Mouse (Mus musculus) limb, embryonic 13.5 days (tissue): ENCODE results near the gene Kif2c. TPM values are rescaled to one million over a fixed set of nuclear protein-coding genes. Genes with fewer than 3 reads are reported as not detected.
A peak's percentile ranks its signal among the peaks of the same experiment; 100 is the strongest.

Source experiments
- ATAC-seq: fragments of 200-750 bp; cut with Nextera tagmentation; 2 replicates; pipeline ENCODE4 v1.8.0; 2017; ENCODE audit warnings: low read depth, moderate number of reproducible peaks, moderate TSS enrichment; ENCODE audit not compliant: low FRiP score
- H3K27ac ChIP-seq: fragments of 300-500 bp; sonication (generic); 2 replicates; pipeline ENCODE4 v1.5.1; 2015; ENCODE audit warnings: inconsistent platforms, mild to moderate bottlenecking, moderate library complexity
- H3K27me3 ChIP-seq: fragments of 300-500 bp; sonication (generic); 2 replicates; pipeline ENCODE4 v1.6.1; 2015; ENCODE audit warnings: mild to moderate bottlenecking, inconsistent platforms
- H3K36me3 ChIP-seq: fragments of 300-500 bp; sonication (generic); 2 replicates; pipeline ENCODE4 v1.6.1; 2015; ENCODE audit warnings: inconsistent platforms, mild to moderate bottlenecking, moderate library complexity
- H3K4me1 ChIP-seq: fragments of 300-500 bp; sonication (generic); 2 replicates; pipeline ENCODE4 v1.6.1; 2015; ENCODE audit warnings: inconsistent platforms
- H3K4me2 ChIP-seq: fragments of 300-500 bp; sonication (generic); replicated peaks from 2 replicates; pipeline ENCODE4 v1.6.1; 2015; ENCODE audit warnings: inconsistent platforms, mild to moderate bottlenecking, moderate library complexity
- H3K4me3 ChIP-seq: fragments of 300-500 bp; sonication (generic); 2 replicates; pipeline ENCODE4 v1.5.1; 2015; ENCODE audit warnings: moderate library complexity, mild to moderate bottlenecking, inconsistent platforms
- H3K9ac ChIP-seq: fragments of 300-500 bp; sonication (generic); 2 replicates; pipeline ENCODE4 v1.6.1; 2015; ENCODE audit warnings: mild to moderate bottlenecking, inconsistent platforms
- H3K9me3 ChIP-seq: fragments of 300-500 bp; sonication (generic); 2 replicates; pipeline ENCODE4 v1.6.1; 2016; ENCODE audit warnings: inconsistent platforms
- WGBS: fragments of 180-500 bp; shearing (Covaris S2); methylation state at CpG from one replicate; pipeline ENCODE4 v1.1.7; 2015; 5-methylcytosine and 5-hydroxymethylcytosine counted together
- polyA plus RNA-seq: library from polyadenylated mRNA; unstranded; fragments of >200 nt; fragmentation: Nextera tagmentation; extraction: Ambion mirVana; gene quantifications from 2 replicates; pipeline ENCODE4 v1.2.1, GENCODE M21; 2015

Gene Kif2c
- polyA plus RNA-seq, 1 experiment from 2014 or later, result 72.6 TPM

- Histone ChIP-seq H3K27ac (no peak overlapping the region), H3K4me3 (no peak overlapping the region), H3K27me3 (no peaks in the 10 kb centered on the region), H3K4me2 (no peak overlapping the region), H3K36me3 (peaks cover 8% of the 10 kb centered on the region), H3K4me1 (peaks cover 28% of the 10 kb centered on the region), H3K9ac (no peak overlapping the region), H3K9me3 (no peaks in the 10 kb centered on the region)
- ATAC-seq, result no peak
- 85% methylated on average over 7 of the region's 9 CpGs for WGBS
Measured at GRCm38 (mm10) chr4:117123546-117124217, 58.8 kb downstream of the Kif2c start.

GRCm38 (mm10) chr4:117122209-117122608 lies 60.2 kb downstream of the Kif2c start:
- Histone ChIP-seq H3K36me3 (no peaks in the 10 kb centered on the region), H3K4me2 (no peak overlapping the region), H3K9ac (no peak overlapping the region), H3K27me3 (no peaks in the 10 kb centered on the region), H3K4me3 (no peak overlapping the region), H3K9me3 (no peaks in the 10 kb centered on the region), H3K4me1 (peaks cover 28% of the 10 kb centered on the region), H3K27ac (no peak overlapping the region)
- no peak for ATAC-seq
- WGBS, result 81% methylated on average over 4 of the region's 4 CpGs

- no peaks in the 10 kb centered on the region for H3K27me3 ChIP-seq
- peak overlapping the region; percentile 73 for H3K9ac ChIP-seq
- H3K36me3 ChIP-seq, result no peaks in the 10 kb centered on the region
- peaks cover 21% of the 10 kb centered on the region for H3K4me1 ChIP-seq
- peak; percentile 94 for ATAC-seq
- H3K27ac ChIP-seq, result peak overlapping the region; percentile 80
- no peaks in the 10 kb centered on the region for H3K9me3 ChIP-seq
- H3K4me2 ChIP-seq, result peak overlapping the region; percentile 100
- under 1% methylated on average over 69 of the region's 69 CpGs for WGBS
- H3K4me3 ChIP-seq, result peak overlapping the region; percentile 58
Measured at GRCm38 (mm10) chr4:117120445-117121414, 61.7 kb downstream of the Kif2c start.

GRCm38 (mm10) chr4:117120052-117120444 lies 62.4 kb downstream of the Kif2c start:
- peak overlapping the region; percentile 58 for H3K4me3 ChIP-seq
- peaks cover 14% of the 10 kb centered on the region for H3K4me1 ChIP-seq
- peak overlapping the region; percentile 73 for H3K9ac ChIP-seq
- peak overlapping the region; percentile 80 for H3K27ac ChIP-seq
- peak overlapping the region; percentile 100 for H3K4me2 ChIP-seq
- no peaks in the 10 kb centered on the region for H3K36me3 ChIP-seq
- H3K27me3 ChIP-seq, result no peaks in the 10 kb centered on the region
- peak; percentile 6; the same call in 1 of the 2 replicates for ATAC-seq
- no peaks in the 10 kb centered on the region for H3K9me3 ChIP-seq
- 6% methylated on average over 10 of the region's 10 CpGs for WGBS

- ATAC-seq, result no peak
- 76% methylated on average over 5 of the region's 5 CpGs for WGBS
- H3K27ac ChIP-seq, result no peak overlapping the region
- peaks cover 10% of the 10 kb centered on the region for H3K4me1 ChIP-seq
- no peaks in the 10 kb centered on the region for H3K27me3 ChIP-seq
- H3K9me3 ChIP-seq, result no peaks in the 10 kb centered on the region
- H3K4me3 ChIP-seq, result peak overlapping the region; percentile 58
- peak overlapping the region; percentile 100 for H3K4me2 ChIP-seq
- H3K36me3 ChIP-seq, result peaks cover 4% of the 10 kb centered on the region
- peak overlapping the region; percentile 73 for H3K9ac ChIP-seq
Measured at GRCm38 (mm10) chr4:117119636-117120035, 62.8 kb downstream of the Kif2c start.

- 89% methylated on average over 7 of the region's 7 CpGs for WGBS
- no peak overlapping the region for H3K27ac ChIP-seq
- H3K9ac ChIP-seq, result no peak overlapping the region
- H3K27me3 ChIP-seq, result no peaks in the 10 kb centered on the region
- no peak overlapping the region for H3K4me2 ChIP-seq
- H3K9me3 ChIP-seq, result no peaks in the 10 kb centered on the region
- H3K4me1 ChIP-seq, result peaks cover 7% of the 10 kb centered on the region
- no peak overlapping the region for H3K4me3 ChIP-seq
- ATAC-seq, result no peak
- H3K36me3 ChIP-seq, result peaks cover 20% of the 10 kb centered on the region
Measured at GRCm38 (mm10) chr4:117117931-117118330, 64.5 kb downstream of the Kif2c start.

GRCm38 (mm10) chr4:117115592-117115991 lies 66.8 kb downstream of the Kif2c start:
- H3K27ac ChIP-seq, result no peak overlapping the region
- 66% methylated on average over 5 of the region's 5 CpGs for WGBS
- H3K9ac ChIP-seq, result no peak overlapping the region
- H3K36me3 ChIP-seq, result peaks cover 36% of the 10 kb centered on the region
- no peaks in the 10 kb centered on the region for H3K9me3 ChIP-seq
- no peak overlapping the region for H3K4me3 ChIP-seq
- H3K4me1 ChIP-seq, result peaks cover 3% of the 10 kb centered on the region
- no peaks in the 10 kb centered on the region for H3K27me3 ChIP-seq
- no peak for ATAC-seq
- no peak overlapping the region for H3K4me2 ChIP-seq

- Histone ChIP-seq H3K9ac (no peak overlapping the region), H3K4me1 (no peaks in the 10 kb centered on the region), H3K36me3 (peaks cover 60% of the 10 kb centered on the region), H3K27ac (no peak overlapping the region), H3K9me3 (no peaks in the 10 kb centered on the region), H3K27me3 (no peaks in the 10 kb centered on the region), H3K4me2 (no peak overlapping the region), H3K4me3 (no peak overlapping the region)
- WGBS, result 83% methylated on average over 1 of the region's 1 CpGs
- no peak for ATAC-seq
Measured at GRCm38 (mm10) chr4:117113237-117113636, 69.2 kb downstream of the Kif2c start.

GRCm38 (mm10) chr4:117110985-117111384 lies 71.5 kb downstream of the Kif2c start:
- no peak overlapping the region for H3K4me3 ChIP-seq
- no peaks in the 10 kb centered on the region for H3K9me3 ChIP-seq
- no peaks in the 10 kb centered on the region for H3K4me1 ChIP-seq
- H3K27me3 ChIP-seq, result no peaks in the 10 kb centered on the region
- H3K4me2 ChIP-seq, result no peak overlapping the region
- H3K36me3 ChIP-seq, result peaks cover 65% of the 10 kb centered on the region
- 96% methylated on average over 11 of the region's 11 CpGs for WGBS
- H3K27ac ChIP-seq, result no peak overlapping the region
- H3K9ac ChIP-seq, result no peak overlapping the region
- no peak for ATAC-seq

- peaks cover 72% of the 10 kb centered on the region for H3K36me3 ChIP-seq
- peaks cover 2% of the 10 kb centered on the region; the same call in 1 of the 2 replicates for H3K4me1 ChIP-seq
- ATAC-seq, result no peak
- no peaks in the 10 kb centered on the region for H3K27me3 ChIP-seq
- WGBS, result 87% methylated on average over 13 of the region's 13 CpGs
- H3K4me2 ChIP-seq, result no peak overlapping the region
- H3K27ac ChIP-seq, result no peak overlapping the region
- no peak overlapping the region for H3K9ac ChIP-seq
- no peak overlapping the region for H3K4me3 ChIP-seq
- no peaks in the 10 kb centered on the region for H3K9me3 ChIP-seq
Measured at GRCm38 (mm10) chr4:117110249-117110648, 72.2 kb downstream of the Kif2c start.
